Mouse (Mus musculus): ENCODE data around the gene Ndufa8.

DNA sequence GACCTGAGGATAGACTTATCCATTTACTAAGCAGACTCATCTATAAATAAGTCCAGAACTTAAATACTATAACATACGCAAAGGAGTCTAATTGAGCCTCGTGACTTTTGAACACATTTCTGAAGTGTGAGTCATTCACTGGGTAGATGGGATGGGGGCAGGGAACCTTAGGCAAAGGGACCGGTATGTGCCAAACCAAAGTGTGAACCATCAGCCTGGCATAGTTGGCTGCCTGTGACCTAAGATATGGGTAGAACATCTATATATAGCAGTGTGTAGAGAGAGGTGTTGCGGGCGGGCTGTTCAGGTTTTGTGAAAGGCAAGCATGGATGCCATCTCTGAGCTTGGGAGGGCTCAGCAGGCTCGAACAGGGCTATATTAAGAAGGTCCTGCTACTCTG lies 54.9 kb downstream of the Ndufa8 start:
- TF ChIP-seq CTCF (IDR thresholded peaks at IDR 0.05; ENCODE audit: control insufficient read depth, insufficient read depth, insufficient read length) = no peak
- TF ChIP-seq MYOD1 (IDR thresholded peaks at IDR 0.05; ENCODE audit: control insufficient read depth, insufficient read length, low read depth) = no peak

All from C2C12 (cell line).